ENCODE assay signal across 27 mouse cellular contexts in genomic region chr9:112837563-112837962, GRCm38 (mm10).
"Had no signal": no experiment of that assay in that cellular context is flagged by ENCODE, and none has a peak within 500 bp of the region (broad histone marks: within the 10 kb centered on the region; RNA-seq: fewer than 3 reads in every experiment).

No protein-coding gene starts in this region.

- H3K9me3 ChIP-seq: embryonic facial prominence, embryonic 10.5 days; embryonic facial prominence, embryonic 12.5 days; embryonic facial prominence, embryonic 13.5 days; embryonic facial prominence, embryonic 15.5 days; forebrain, embryonic 10.5 days; forebrain, embryonic 12.5 days; forebrain, embryonic 13.5 days; forebrain, embryonic 15.5 days; heart, embryonic 10.5 days had no signal

- H3K27ac ChIP-seq: embryonic facial prominence, embryonic 10.5 days; embryonic facial prominence, embryonic 12.5 days; embryonic facial prominence, embryonic 13.5 days; embryonic facial prominence, embryonic 15.5 days; forebrain, embryonic 10.5 days; forebrain, embryonic 12.5 days; forebrain, embryonic 13.5 days; forebrain, embryonic 15.5 days; gastrocnemius, adult 2 months; heart, adult 2 months; heart, embryonic 10.5 days had no signal

- H3K4me1 ChIP-seq: embryonic facial prominence, embryonic 10.5 days; embryonic facial prominence, embryonic 12.5 days; embryonic facial prominence, embryonic 13.5 days; embryonic facial prominence, embryonic 15.5 days; forebrain, embryonic 12.5 days; forebrain, embryonic 13.5 days; forebrain, embryonic 15.5 days had no signal

- H3K9ac ChIP-seq: embryonic facial prominence, embryonic 12.5 days; embryonic facial prominence, embryonic 13.5 days; embryonic facial prominence, embryonic 15.5 days; forebrain, embryonic 12.5 days; forebrain, embryonic 13.5 days; forebrain, embryonic 15.5 days; forebrain, postnatal 0 days had no signal

- H3K27me3 ChIP-seq: embryonic facial prominence, embryonic 12.5 days; embryonic facial prominence, embryonic 13.5 days; embryonic facial prominence, embryonic 15.5 days; forebrain, embryonic 12.5 days; forebrain, embryonic 13.5 days; forebrain, embryonic 15.5 days had no signal

- DNase-seq: cerebellum, adult 9-10 months; cerebellum, adult 9-11 months; cerebellum, postnatal 10 days; cerebellum, postnatal 14 days; cerebellum, postnatal 25 days; cerebellum, postnatal 36 days; embryo, embryonic 11 days; forebrain, postnatal 0 days; gastrocnemius, adult 2 months; gastrocnemius, postnatal 10 days; gastrocnemius, postnatal 14 days; gastrocnemius, postnatal 25 days; gastrocnemius, postnatal 36 days; heart, adult 11 months; heart, adult 2 months had no signal

- ATAC-seq: forebrain, embryonic 13.5 days; forebrain, embryonic 14.5 days; forebrain, embryonic 15.5 days; forebrain, embryonic 16.5 days; forebrain, postnatal 0 days had no signal

- H3K4me2 ChIP-seq: embryonic facial prominence, embryonic 12.5 days; embryonic facial prominence, embryonic 13.5 days; embryonic facial prominence, embryonic 15.5 days; forebrain, embryonic 12.5 days; forebrain, embryonic 13.5 days; forebrain, embryonic 15.5 days had no signal

- H3K36me3 ChIP-seq: embryonic facial prominence, embryonic 10.5 days; embryonic facial prominence, embryonic 12.5 days; embryonic facial prominence, embryonic 13.5 days; embryonic facial prominence, embryonic 15.5 days; forebrain, embryonic 10.5 days; forebrain, embryonic 12.5 days; forebrain, embryonic 15.5 days; heart, embryonic 10.5 days had no signal

- H3K4me3 ChIP-seq: embryonic facial prominence, embryonic 10.5 days; embryonic facial prominence, embryonic 12.5 days; embryonic facial prominence, embryonic 13.5 days; embryonic facial prominence, embryonic 15.5 days; erythroblast, embryonic 14.5 days; forebrain, embryonic 10.5 days; forebrain, embryonic 12.5 days; forebrain, embryonic 13.5 days; forebrain, embryonic 15.5 days; gastrocnemius, adult 2 months; heart, adult 2 months; heart, embryonic 10.5 days had no signal
